9 mouse cellular contexts compared by ENCODE assay signal in genomic region chr1:182490568-182490967, GRCm38 (mm10). TPM values are rescaled to one million over a fixed set of nuclear protein-coding genes. Genes with fewer than 3 reads are reported as not detected.
A peak's percentile ranks its signal among the peaks of the same experiment; 100 is the strongest.
DNase-seq lines count a peak whose midpoint lies in the region; ATAC-seq and TF ChIP-seq lines count a peak whose summit lies in the region.
"Had no signal": no experiment of that assay in that cellular context is flagged by ENCODE, and none has a peak within 500 bp of the region (broad histone marks: within the 10 kb centered on the region; RNA-seq: fewer than 3 reads in every experiment).

No protein-coding gene starts in this region.

- peaks cover 16% of the 10 kb centered on the region for H3K4me1 ChIP-seq in kidney, adult 2 months (ENCODE audit: control insufficient read depth, insufficient read depth, low read length)
- H3K4me1 ChIP-seq in E14TG2a.4 (replicated peaks; ENCODE audit: low read depth, low read length), result peaks cover 49% of the 10 kb centered on the region
- H3K4me1 ChIP-seq in embryonic facial prominence, embryonic 10.5 days, result peaks cover 24% of the 10 kb centered on the region
- 0 out of 2 replicates have a peak, but pooled peaks cover 2% of the 10 kb centered on the region for H3K4me1 ChIP-seq in midbrain, embryonic 11.5 days (ENCODE audit: control insufficient read depth, insufficient read depth, low read length)

- no peaks in the 10 kb centered on the region for H3K36me3 ChIP-seq in kidney, adult 2 months (ENCODE audit: control insufficient read depth, insufficient read depth, low read length)
- no peaks in the 10 kb centered on the region for H3K36me3 ChIP-seq in E14TG2a.4 (ENCODE audit: insufficient read depth, low read length)
- H3K36me3 ChIP-seq in embryonic facial prominence, embryonic 10.5 days (replicated peaks), result peaks cover 80% of the 10 kb centered on the region
- H3K36me3 ChIP-seq in midbrain, embryonic 11.5 days (ENCODE audit: control insufficient read depth, insufficient read depth, low read length), result peaks cover 8% of the 10 kb centered on the region; the same call in 1 of the 2 replicates

- no peaks in the 10 kb centered on the region for H3K27me3 ChIP-seq in kidney, adult 2 months (replicated peaks; ENCODE audit: control insufficient read depth, insufficient read depth, low read length)
- peaks cover 48% of the 10 kb centered on the region for H3K27me3 ChIP-seq in E14TG2a.4 (ENCODE audit: insufficient read depth, low read length)
- H3K27me3 ChIP-seq in embryonic facial prominence, embryonic 10.5 days (replicated peaks; ENCODE audit: low read depth, poor library complexity, severe bottlenecking), result no peaks in the 10 kb centered on the region
- H3K27me3 ChIP-seq in midbrain, embryonic 11.5 days (ENCODE audit: control insufficient read depth, insufficient read depth, low read length), result no peaks in the 10 kb centered on the region

- peak; percentile 43 for TF ChIP-seq CTCF in kidney, adult 2 months (conservative IDR thresholded peaks at IDR 0.05; ENCODE audit: insufficient read depth, insufficient read length, low read depth, low read length)
- no peak for TF ChIP-seq CTCF in E14TG2a.4 (conservative IDR thresholded peaks at IDR 0.05; ENCODE audit: low read length)

- no peak overlapping the region for H3K27ac ChIP-seq in kidney, adult 2 months (ENCODE audit: insufficient read depth, low read depth, low read length)
- H3K27ac ChIP-seq in embryonic facial prominence, embryonic 10.5 days (replicated peaks), result peak overlapping the region; percentile 67
- no peak overlapping the region for H3K27ac ChIP-seq in midbrain, embryonic 11.5 days (ENCODE audit: low read depth, low read length)

- H3K9me3 ChIP-seq in E14TG2a.4 (ENCODE audit: low read length), result no peaks in the 10 kb centered on the region
- no peaks in the 10 kb centered on the region for H3K9me3 ChIP-seq in embryonic facial prominence, embryonic 10.5 days
- no peaks in the 10 kb centered on the region for H3K9me3 ChIP-seq in midbrain, embryonic 11.5 days (ENCODE audit: control insufficient read depth, low read length)

- no peak for DNase-seq in kidney, adult 2 months
- DNase-seq in kidney, postnatal 36 days, result no peak
- no peak for DNase-seq in embryonic facial prominence, embryonic 10.5 days (ENCODE audit: low spot score)
- peak; percentile 75 for DNase-seq in midbrain, embryonic 11.5 days (ENCODE audit: low spot score, missing footprints)
- no peak for DNase-seq in adrenal gland, adult (ENCODE audit: inconsistent age in 2 of 2, low spot score in 1 of 2)
- no peak for DNase-seq in kidney, postnatal 14 days
- DNase-seq: kidney, postnatal 4 days had no signal

- WGBS in kidney, adult 2 months, result 79% methylated on average over 7 of the region's 7 CpGs
- WGBS in embryonic facial prominence, embryonic 10.5 days, result 80% methylated on average over 7 of the region's 7 CpGs
- 77% methylated on average over 7 of the region's 7 CpGs for WGBS in midbrain, embryonic 11.5 days

- no peak overlapping the region for H3K9ac ChIP-seq in midbrain, embryonic 11.5 days (ENCODE audit: low read length)

- no peak for TF ChIP-seq POLR2A in kidney, adult 2 months (IDR thresholded peaks at IDR 0.05; ENCODE audit: low read depth, low read length)

- peak; percentile 20; the same call in 1 of the 2 replicates for ATAC-seq in midbrain, embryonic 11.5 days (ENCODE audit: low FRiP score)
- no peak for ATAC-seq in inflammation-experienced regulatory T-cells, adult 6 months

- H3K4me2 ChIP-seq in midbrain, embryonic 11.5 days, result no peak overlapping the region

- no peak overlapping the region for H3K4me3 ChIP-seq in kidney, adult 2 months (ENCODE audit: insufficient read depth, low read depth, low read length)
- 0 out of 2 replicates have a peak overlapping the region, but pooled peaks have one; percentile 50 for H3K4me3 ChIP-seq in E14TG2a.4 (replicated peaks; ENCODE audit: low read length)
- H3K4me3 ChIP-seq in embryonic facial prominence, embryonic 10.5 days, result no peak overlapping the region
- no peak overlapping the region for H3K4me3 ChIP-seq in midbrain, embryonic 11.5 days (ENCODE audit: low read depth, low read length)

RNA-seq across cellular contexts. Expression of gene Capn2, which starts 26.8 kb away (rescaled TPM):
- polyA plus RNA-seq in kidney, adult 2 months (2012; rRNA removed), result 31.7 and 33.0 TPM in 2 replicates
- polyA plus RNA-seq in embryonic facial prominence, embryonic 10.5 days (2016; fragmentation: Nextera tagmentation; extraction: Ambion mirVana), result 75.1 and 84.8 TPM in 2 replicates
- 76.3 and 77.0 TPM in 2 replicates for polyA plus RNA-seq in midbrain, embryonic 11.5 days (2014; fragmentation: Nextera tagmentation; extraction: Ambion mirVana)
- polyA plus RNA-seq in inflammation-experienced regulatory T-cells, adult 6 months (2017; shearing (Covaris generic)), result 10 to 100 TPM; 24.1 to 68.6 (median 38.1) TPM
